Mouse (Mus musculus) T-helper 17 cell (primary cell): ENCODE measurements around the gene Gm10439.

Experiments used
- in situ Hi-C, 2 experiments: fragments of 300-600 bp; cut with MboI, MseI; formaldehyde crosslinking; loops; 1 replicate in 1 of 2; 2 replicates in 1 of 2; pipeline ENCODE4 v1.15.1; 2025; ENCODE audit warnings: high pct_unique_total_duplicates in 2 of 2

The Gm10439 gene

DNA sequence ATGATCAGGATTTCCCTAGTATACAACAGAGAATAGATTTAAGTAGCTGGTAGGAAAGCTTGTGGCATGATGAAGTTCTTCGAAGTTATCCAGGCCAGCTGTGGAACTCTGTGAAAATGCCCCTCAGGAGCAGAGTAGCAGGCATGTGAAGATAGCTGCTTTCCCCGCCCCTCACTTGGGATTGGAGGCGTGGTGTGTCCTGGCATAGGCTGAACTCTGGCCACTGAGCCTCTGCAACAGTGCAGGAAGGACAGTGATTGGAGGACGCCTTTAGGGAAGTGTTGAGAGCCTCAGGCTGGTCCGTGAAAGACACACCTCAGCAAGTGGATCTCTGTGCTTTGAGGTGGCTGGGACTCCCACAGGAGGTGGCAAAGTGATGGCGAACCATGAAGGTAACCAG, at the start of gene Gm10439:
TSS of gene Gm10439 (plus strand) at position 301 of the 400 bp plus-strand sequence.
- in situ Hi-C loops: loop anchor here (5.0 to 25.0 kb wide), 4 partner anchors 149 to 937 kb away; partner anchors contain the start of genes Gm15085 (in 1 of the 2), Gm15091 (in 1 of the 2) and Gm15127 (in 1 of the 2)
